Mouse (Mus musculus): ENCODE data around the gene Tbxa2r.

GRCm38 (mm10) chr10:81318589-81319329 lies 9.8 kb upstream of the Tbxa2r start:
- no peak for TF ChIP-seq POLR2A (IDR thresholded peaks at IDR 0.05; ENCODE audit: extremely low read depth, insufficient read depth, low read length)
- TF ChIP-seq CTCF (IDR thresholded peaks at IDR 0.05; ENCODE audit: extremely low read depth, insufficient read depth, low read length), result no peak

Measured in cortical plate, adult 2 months (tissue).